ENCODE assay signal across 1 mouse cellular context in genomic region chr2:130423397-130424125, GRCm38 (mm10).
TF ChIP-seq lines count a peak whose summit lies in the region.

No protein-coding gene starts in this region.

TF ChIP-seq in MEL, 35 proteins besides CTCF, POLR2A, EP300 and RAD21:
- TF ChIP-seq MYB (IDR thresholded peaks at IDR 0.05; ENCODE audit: low read depth, low read length) (no peak), ELF1 (IDR thresholded peaks at IDR 0.05; ENCODE audit: low read depth, low read length) (no peak), JUND (IDR thresholded peaks at IDR 0.05; ENCODE audit: low read depth, low read length) (no peak), USF1 (IDR thresholded peaks at IDR 0.05; ENCODE audit: low read depth, low read length) (peak; percentile 69), POLR2AphosphoS2 (IDR thresholded peaks at IDR 0.05; ENCODE audit: low read length) (no peak), SMC3 (IDR thresholded peaks at IDR 0.05; ENCODE audit: low read depth, low read length) (no peak), MXI1 (IDR thresholded peaks at IDR 0.05; ENCODE audit: low read depth, low read length) (no peak; the same call in 1 of the 2 replicates), MAFK (IDR thresholded peaks at IDR 0.05; ENCODE audit: borderline replicate concordance, low read depth, low read length) (no peak), E2F4 (IDR thresholded peaks at IDR 0.05; ENCODE audit: borderline replicate concordance, low read depth, low read length) (no peak), GATA1 (IDR thresholded peaks at IDR 0.05; ENCODE audit: low read depth, low read length) (no peak), CHD1 (IDR thresholded peaks at IDR 0.05; ENCODE audit: low read depth, low read length) (no peak), CHD2 (IDR thresholded peaks at IDR 0.05; ENCODE audit: low read length) (no peak), MEF2A (IDR thresholded peaks at IDR 0.05; ENCODE audit: extremely low read depth, insufficient replicate concordance, low read depth, low read length, poor library complexity, severe bottlenecking) (no peak), UBTF (IDR thresholded peaks at IDR 0.05; ENCODE audit: borderline replicate concordance, insufficient read depth, low read depth, low read length) (no peak), POLR2AphosphoS5 (IDR thresholded peaks at IDR 0.05; ENCODE audit: borderline replicate concordance, low read depth, low read length) (no peak), ETS1 (IDR thresholded peaks at IDR 0.05; ENCODE audit: low read depth, low read length) (no peak), MAX (IDR thresholded peaks at IDR 0.05; ENCODE audit: low read length) (peak; percentile 96), NRF1 (IDR thresholded peaks at IDR 0.05; ENCODE audit: insufficient read depth, low read depth, low read length, poor library complexity, severe bottlenecking) (peak; percentile 80), MYC (IDR thresholded peaks at IDR 0.05; ENCODE audit: low read depth, low read length) (peak; percentile 72), TCF12 (IDR thresholded peaks at IDR 0.05; ENCODE audit: low read depth, low read length) (0 out of 2 replicates have a peak, but pooled peaks have one; percentile 15), KAT2A (conservative IDR thresholded peaks at IDR 0.05; ENCODE audit: low read depth, low read length) (no peak), TAL1 (IDR thresholded peaks at IDR 0.05; ENCODE audit: low read length) (no peak), NELFE (IDR thresholded peaks at IDR 0.05; ENCODE audit: low read depth, low read length) (no peak), RCOR1 (IDR thresholded peaks at IDR 0.05; ENCODE audit: low read depth, low read length) (no peak), GABPA (IDR thresholded peaks at IDR 0.05; ENCODE audit: low read depth, low read length) (no peak), ZMIZ1 (IDR thresholded peaks at IDR 0.05; ENCODE audit: low read depth, low read length) (no peak), ZNF384 (IDR thresholded peaks at IDR 0.05; ENCODE audit: low read depth, low read length) (no peak), SIN3A (IDR thresholded peaks at IDR 0.05; ENCODE audit: low read length) (no peak), TBP (IDR thresholded peaks at IDR 0.05; ENCODE audit: low read depth, low read length) (no peak), USF2 (IDR thresholded peaks at IDR 0.05; ENCODE audit: borderline replicate concordance in 1 of 2, insufficient read depth in 1 of 2, low read depth in 1 of 2, low read length in 2 of 2) (no peak), HCFC1 (IDR thresholded peaks at IDR 0.05; ENCODE audit: low read depth, low read length) (no peak)
